Mouse (Mus musculus) CD4-positive, CD25-positive, alpha-beta regulatory T cell, adult 2 months (primary cell): ENCODE data around the gene Clstn1.

Source experiments
- DNase-seq: peaks from one replicate; pipeline ENCODE4 v3.0.0-alpha.2; 2012; ENCODE audit warnings: low read depth, low spot score

Gene Clstn1

DNA sequence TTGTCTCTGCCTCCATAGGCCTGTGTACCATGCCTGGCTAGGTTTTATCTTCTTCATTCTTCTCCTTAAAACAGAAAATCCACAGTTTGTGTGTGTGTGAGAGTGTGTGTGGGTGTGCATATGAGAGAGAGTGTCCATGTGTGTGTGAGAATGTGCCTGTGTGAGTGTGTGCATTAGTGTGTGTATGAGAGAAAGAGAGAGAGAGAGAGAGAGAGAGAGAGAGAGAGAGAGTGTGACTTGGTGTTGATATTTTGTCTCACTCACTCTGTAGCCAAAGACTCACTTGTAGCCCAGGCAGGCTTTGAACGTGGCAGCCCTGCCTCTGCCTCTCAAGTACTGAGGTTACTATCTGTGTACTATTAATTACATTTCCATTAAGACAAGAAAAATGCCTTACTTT is 47.9 kb downstream of the Clstn1 start:
- no peak for DNase-seq

DNA sequence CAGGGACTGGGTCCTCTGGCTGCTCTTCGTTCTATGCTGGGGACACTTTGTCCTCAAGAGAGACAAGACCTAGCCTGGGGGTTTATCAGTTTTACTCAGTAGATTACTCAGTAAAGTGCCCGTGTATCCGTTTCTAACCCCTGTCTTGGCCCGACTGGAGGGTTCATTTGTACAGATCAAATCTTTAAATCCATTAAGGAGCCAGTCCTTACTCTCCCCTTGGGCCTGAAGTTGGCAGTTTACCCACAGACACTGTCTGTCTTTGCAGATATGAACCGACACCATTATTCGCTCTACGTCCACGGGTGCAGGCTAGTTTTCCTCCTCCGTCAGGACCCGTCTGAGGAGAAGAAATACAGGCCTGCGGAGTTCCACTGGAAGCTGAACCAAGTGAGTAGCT is 48.7 kb downstream of the Clstn1 start:
- no peak for DNase-seq

DNA sequence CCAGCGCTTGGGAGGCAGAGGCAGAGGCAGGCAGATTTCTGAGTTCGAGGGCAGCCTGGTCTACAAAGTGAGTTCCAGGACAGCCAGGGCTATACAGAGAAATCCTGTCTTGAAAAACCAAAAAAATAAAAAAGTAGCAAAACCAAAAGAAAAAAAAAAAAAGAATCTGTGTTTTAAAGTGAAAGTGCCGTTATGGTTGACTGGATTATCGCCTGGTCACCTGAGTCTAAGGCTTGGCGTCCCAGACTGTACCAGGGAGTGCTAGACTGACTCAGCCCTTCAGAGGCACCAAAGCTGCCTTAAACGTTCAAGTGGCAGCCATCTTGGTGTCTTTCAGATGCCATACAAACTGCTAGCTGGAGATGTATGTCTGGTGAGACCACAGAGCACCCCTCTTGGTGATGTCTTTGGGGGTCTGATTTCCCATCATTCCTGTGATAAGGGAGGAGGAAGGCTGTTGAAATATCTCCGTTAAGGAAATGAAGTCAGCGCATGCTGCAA is 49.7 kb downstream of the Clstn1 start:
- DNase-seq, result no peak

DNA sequence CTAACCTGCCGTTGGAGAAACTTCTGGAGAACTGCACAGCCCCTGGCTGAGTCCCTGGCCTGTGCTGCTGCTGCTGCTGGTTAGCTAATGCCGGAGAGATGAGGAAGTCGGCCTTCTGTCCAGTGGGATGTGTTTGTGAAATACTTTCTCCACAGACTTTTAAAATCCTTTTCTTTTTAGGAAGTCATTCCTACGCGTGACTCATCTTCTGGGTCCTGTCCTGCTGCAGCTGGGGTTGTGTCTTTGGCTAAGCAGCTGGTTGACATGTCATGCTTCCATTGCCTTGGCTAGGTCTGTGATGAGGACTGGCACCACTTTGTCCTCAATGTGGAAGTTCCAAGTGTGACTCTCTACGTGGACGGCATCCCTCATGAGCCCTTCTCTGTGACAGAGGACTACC is 51.7 kb downstream of the Clstn1 start:
- DNase-seq, result no peak

DNA sequence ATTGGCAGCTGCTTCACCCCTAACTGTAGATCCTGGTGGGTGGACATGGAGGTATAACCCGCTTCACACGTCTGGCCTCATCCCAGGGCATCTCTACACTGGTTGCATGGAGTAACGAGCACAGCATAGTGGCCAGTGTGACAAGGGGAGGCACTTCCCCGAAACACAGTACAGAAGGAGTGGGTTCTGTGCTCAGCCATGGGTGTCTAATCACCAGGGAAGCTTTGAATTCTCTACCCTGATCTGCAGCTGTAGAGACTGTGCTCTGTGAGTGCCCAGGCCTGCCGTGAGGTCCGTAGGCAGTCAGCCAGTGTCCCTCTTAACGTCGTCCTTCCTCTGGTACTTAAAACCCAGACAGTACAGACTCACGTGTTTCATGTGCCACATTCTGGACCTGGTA is 54.6 kb downstream of the Clstn1 start:
- DNase-seq, result no peak

DNA sequence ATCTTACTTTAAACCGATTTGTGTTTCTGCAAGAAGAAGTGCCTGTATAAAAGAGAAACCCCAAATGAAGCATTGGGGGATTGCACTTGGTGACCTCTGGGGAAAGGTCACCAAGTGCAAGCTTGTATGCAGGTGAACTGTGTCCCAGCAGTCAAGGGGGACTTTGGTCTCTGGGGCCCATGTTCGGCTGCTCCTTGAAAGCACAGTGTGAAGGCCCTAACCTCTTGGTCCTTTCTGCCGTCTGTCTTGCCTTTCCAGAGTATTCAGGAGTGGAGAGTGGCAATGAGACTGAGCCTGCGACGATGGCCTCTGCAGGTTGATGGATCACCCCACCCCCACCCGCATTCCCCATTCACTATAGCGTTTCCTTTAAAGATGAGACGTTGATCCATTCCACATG is 55.1 kb downstream of the Clstn1 start:
- DNase-seq, result no peak

DNA sequence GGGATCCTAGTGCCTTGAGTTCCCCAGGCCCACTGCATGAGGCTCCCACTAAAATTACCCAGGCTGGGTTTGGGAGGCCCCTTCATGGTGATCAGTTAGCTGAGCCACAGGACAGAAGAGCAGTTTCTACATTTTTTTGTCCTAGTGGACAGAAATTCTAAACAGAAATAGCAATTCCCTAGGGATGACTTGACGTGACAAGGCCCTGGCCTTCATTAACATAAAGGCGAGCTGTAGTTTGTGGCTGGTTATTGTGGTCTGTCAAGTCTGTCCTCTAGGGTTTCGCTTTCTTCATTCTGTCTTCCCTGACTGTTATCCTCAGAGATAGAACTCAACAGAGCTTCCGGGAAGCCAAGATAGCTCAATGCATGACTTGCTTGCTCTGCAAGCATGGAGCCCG is 55.7 kb downstream of the Clstn1 start:
- DNase-seq, result no peak

DNA sequence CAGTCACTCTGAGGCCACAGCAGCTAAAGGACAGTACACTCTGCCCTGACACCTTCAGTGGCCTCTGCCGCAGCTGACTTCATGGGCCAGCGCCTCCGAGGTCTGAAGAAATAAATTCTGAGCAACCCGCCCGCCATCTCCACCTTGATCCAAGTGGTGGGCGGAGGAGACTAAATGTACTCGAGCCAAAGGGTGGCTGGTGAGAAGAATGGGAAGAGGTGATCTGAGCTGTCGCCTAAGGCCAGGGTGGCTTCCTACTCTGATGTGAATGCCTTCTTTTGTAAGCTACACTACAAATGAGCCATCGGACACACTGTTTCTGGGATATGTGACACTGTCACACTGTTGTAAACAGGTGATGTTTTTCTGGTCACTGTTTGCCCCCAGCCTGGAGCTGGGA is 59.5 kb downstream of the Clstn1 start:
- no peak for DNase-seq

DNA sequence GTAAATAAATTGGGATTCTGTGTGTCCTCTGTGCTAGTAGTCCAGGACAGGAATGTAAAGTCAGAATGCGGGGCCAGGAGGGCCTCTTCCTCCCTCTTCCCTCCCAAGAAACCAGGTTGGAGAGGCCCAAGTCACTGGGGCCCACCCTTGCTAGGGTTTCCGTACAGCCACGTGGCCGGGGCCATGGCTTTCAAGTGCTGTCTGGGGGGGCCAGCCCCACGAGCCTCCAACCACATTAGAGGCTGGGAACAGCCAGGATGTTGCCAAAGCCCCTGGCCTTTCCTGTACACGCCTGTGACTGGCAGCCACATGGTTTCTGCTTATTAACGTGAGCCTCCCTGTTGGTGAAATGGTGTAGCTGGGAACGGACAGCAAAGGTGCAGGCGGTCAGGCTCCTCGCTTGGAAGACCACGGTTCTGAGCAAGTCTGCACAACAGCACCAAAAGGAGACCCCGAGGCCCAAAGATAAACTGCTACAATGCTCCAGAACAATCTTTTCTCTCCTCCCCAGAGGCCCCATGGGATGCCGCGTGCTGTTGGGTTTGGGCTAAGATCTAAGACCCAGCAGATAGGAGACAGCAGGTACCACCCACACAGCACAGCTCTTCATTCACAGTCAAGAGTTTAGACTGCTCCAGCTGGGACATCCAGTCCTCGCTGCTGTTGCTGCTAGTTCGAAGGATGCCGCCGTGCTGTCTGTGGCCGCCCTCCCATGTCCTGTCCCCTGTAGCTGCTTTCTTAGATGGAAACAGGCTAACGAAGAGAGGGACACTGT is 62.0 kb downstream of the Clstn1 start:
- DNase-seq, result peak; percentile 49

DNA sequence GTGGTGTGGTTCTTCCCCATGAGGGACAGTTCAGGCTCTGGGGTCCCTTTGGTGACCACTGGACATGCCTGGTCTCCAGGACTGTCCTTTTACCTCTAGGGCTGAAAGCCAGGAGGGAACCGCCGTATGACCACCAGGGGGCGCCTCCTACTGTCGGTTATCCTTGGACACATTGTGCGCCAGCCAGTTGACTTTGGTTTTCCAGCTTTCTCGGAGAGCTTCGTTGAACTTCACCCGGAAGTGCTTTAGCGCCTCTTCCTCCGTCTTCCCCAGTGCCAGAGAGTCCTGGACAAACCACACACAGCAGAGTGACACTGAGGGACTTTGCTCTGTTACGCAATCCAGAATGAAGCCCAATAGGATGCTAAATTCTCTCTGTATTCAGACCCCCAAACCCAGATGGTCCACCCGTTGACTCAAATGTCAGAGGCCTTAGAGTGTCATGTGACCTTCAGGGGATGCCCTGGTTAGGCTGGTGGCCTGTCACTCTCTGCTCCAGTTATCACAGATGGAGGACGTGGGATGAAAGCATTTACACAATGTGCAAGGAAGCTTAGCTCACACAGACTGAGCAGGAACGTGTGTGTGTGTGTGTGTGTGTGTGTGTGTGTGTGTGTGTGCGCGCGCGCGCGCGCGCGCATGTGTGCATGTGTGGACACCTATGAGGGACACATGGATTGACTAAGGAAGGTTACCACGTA is 64.4 kb downstream of the Clstn1 start:
- DNase-seq, result peak; percentile 76

DNA sequence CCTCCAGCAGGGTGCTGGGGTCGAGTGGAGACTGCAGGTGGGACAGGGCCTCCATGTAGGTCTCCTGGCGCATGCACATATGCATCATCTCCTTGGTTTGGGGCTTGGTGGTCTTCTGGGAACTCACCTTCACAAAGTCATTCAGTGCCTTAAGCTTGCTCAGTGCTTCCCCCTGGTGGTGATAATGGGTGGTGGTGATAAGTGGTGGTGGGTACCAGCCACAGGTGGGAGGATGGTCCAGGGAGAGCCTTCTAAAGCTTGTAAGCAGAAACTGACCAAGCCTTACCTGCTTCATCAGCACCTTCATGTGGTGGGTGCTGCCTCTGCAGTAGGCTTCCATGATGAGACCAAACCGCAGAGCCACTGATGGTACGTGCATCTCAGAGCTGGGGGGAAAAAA is 68.0 kb downstream of the Clstn1 start:
- DNase-seq, result peak; percentile 78

DNA sequence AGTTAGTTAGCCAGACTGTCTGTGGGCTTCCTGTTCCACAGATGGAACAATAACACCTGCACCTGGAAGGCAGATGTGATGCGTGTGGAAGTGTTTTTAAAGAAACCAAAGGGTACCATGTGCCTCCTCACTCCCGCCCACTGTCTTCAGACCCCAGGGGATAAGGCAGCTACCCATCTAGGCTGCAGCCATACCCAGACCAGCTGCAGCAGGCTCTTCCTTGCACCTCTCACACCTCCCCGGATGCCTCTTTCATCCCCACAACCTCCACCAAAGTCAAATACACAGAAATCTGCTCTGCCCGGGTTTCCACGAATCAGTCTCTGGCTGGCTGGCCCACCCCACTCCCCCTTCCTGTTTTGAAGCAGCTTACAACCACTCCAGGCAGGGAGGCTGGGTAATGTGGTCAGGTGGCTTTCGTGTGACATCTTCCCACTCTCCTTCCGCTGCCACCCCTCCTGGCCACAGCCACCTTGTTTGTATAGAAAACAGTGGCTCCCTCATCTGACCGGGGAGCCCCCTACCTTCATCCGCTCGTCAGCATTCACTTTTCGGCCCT is 71.7 kb downstream of the Clstn1 start:
- DNase-seq, result peak; percentile 91

DNA sequence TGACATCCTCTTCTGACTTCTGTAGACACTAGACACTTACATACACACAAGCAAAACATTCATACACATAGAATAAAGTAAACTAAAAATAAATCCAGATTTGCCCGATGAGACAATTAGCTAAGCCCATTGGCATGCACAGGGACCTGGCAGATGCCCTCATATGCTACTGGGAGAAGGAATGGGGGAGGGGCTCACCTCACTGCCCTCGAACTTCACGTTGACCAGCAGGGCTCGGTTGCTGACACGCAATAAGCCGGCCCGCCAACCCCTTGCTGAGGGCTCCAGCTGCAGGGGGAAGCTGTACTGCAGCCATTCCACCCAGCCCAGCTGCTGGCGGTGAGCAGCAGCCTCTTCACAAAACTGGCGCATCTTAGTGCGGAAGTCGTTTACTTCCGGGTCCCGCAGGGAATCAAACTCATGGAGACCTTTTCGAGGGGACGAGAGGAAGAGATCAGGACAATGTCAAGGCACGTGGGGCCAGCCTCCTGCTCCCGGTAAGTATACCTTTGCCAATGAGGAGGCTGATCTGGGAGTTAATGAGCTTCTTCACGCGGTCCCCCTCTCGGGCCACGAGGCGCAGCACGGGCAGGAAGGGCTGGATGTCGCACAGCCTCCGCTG is 73.3 kb downstream of the Clstn1 start:
- peak; percentile 23 for DNase-seq

DNA sequence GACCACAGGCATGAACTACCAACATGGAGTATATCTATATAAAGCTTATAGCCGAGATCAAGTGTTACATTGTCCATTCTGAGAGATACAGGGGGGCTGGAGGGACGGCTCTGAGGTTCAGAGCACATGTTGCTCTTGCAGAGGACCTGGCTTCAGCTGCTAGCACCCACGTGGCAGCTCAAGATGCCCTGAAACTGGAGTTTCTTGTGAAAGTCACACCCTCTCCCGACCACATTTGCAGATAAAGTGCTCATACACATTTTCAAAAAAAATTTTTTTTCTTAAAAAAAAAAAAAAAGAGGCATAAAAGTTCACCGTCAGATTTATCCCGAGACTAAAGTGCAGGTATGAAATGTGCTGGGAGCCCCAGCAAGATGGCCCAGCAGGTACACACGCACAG is 74.3 kb downstream of the Clstn1 start:
- DNase-seq, result peak; percentile 28

DNA sequence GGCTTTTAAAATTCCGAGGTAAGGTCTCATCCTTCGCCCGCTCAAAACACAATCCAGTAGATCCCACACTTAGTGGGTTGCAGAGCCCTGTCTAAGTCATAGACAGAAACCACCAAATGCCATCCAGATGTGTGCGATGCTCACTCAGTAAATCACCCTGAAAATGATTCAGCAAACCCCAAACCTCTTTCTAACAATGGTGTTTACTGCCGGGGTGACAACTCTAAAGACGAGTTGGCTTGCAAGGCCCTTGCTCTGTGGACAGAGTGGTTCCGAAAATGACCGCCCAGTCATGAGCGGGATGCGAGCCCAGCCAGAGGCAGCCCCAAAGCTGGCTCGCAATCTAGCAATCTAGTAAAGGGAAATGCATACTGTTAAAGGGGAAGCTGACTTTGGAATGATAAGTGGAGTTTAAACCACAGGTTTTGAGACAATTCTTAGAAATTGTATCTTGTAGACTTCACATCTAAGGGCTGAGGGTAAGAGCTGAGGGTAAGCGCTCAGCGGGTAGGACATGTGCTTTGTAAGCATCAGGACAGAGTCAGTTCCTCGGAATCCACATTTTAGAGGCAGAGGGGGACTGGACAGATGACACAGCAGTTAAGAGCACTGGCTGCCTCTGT is 75.8 kb downstream of the Clstn1 start:
- DNase-seq, result no peak

DNA sequence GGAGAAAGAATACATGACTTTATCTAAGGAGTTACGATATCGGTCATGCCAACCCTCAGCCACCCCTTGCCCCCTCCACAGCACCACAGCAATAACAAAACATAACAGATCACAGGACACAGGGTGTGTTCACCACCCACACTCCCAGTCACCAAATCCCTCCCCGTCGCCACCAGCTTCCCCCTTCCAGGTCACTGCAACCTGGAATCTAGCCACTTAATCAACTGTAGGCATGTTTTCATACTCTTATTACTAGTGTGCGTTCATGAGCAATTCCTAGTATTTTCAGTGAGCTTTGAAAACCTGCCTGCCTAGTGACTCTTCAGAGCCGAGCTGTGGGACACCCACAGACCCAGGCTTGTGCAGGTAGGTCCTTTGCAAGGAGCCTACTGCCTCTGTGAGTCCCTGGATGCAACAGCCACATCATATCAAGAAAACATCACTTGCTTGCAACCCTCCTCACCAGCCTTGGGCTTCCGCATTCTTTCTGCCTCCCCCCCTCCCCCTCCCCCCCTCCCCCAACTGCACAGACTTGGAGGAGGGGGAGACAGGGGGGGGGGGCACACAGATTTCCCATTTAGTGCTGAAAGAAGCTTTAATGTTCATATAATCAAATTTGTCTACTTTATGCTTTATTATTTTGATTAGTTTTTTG is 77.7 kb downstream of the Clstn1 start:
- DNase-seq, result peak; percentile 55

DNA sequence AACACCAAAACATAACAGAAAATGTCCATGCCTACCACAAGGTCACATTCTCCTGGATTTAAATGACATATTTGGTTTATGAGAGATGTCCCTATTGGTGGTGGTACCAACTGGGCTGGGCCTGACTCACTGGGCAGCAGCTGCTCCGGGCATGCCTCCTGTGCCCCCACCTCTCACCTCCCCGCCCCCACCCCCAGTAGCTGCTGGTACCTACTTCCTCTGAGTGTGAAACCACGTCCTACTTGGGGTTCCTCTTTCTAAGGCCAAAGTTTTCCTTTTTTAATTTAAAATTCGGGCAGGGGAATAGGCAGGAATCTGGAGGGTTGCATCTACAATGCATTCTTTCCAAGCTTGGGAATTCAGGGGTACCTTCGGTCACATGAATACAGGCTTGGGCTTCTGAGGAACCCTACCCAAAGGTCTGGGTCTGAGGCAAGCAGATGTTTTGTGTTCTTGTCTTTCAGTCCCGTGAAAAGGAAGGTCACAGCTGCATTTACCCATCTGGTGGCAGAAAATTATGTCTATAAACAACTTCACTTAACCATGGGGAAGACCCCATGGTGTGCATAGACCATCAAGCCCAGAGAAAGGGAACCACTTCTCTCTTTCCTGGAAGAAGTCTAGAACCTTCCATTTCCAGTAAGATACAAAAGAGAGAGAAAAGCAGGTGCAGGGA is 78.9 kb downstream of the Clstn1 start:
- peak; percentile 42 for DNase-seq

DNA sequence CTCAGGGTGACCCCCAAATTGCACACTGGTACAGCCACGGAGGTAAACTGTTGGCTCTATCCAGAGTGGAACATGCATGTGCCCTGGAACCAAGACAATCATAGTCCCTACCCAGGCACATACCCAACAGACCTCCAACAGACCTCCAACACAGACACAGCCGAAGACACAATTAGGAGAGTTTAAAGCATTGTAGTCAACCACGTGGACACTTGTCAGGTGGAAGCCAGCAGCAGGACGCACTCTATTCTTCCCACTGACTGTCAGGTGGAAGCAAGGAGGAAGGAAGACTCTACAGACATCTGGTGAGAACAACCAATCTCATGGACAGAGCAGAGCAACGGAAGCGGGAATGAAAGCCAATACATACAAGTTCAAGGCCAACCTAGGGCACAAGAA is 79.4 kb downstream of the Clstn1 start:
- DNase-seq, result no peak

DNA sequence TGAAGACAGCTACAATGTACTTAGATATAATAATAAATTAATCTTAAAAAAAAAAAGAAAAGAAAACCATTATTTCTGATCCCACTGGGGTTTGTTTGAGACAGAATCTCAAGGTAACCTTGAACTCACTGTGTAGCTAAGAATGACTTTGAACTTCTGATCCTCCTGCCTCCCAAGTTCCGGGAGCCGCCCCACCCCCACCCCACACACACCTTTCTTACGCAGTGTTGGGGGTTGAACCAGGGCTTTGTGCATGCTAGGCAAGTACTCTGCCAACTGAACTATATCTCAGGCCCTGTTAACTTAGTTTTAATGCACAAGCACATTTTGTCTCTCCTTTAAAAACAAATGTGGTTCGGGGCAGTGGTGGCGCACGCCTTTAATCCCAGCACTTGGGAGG is 84.9 kb downstream of the Clstn1 start:
- DNase-seq, result no peak

DNA sequence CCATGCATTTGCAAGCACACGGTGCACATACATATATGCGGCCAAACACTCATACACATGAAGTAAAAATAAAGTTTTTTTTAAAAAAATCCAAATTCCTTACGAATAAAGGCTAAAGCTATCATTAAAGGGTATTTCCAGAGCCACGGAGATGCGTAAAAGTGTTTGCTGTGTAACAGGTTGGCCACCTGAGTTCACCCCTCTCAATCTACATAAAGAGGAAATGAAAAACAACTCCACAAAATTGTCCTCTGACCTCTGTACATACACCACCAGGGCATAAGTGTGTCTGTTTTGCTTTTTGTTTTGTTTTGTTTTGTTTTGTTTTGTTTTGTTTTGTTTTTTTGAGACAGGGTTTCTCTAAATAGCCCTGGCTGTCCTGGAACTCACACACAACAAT is 86.5 kb downstream of the Clstn1 start:
- no peak for DNase-seq

DNA sequence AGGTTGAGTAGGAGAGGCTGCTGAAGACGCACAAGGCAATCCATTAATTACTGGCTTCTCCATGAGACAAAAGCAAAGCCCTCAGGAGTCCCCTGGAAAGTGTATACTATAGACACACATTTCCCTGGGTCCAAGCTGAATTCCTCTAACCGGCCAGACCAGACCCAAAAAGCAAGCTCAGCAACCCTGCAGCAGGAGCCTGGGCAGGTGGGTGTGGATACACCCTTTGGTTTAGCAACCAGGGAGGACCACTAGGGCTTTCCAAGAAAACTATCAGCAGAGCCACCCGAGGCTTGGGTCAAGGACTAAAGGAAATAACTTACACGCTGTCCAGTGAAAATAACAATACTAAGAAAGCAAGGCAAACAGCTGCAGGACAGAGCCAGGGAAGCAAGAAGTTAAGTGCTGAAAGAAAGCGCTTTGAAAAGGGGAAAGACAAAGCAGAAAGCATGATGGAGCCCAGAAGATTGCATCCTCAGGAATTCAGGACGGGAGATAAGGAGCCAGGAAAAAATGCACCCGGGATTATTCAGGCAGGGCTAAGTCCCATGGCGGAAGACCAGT is 88.6 kb downstream of the Clstn1 start:
- DNase-seq, result no peak
